Mouse (Mus musculus): ENCODE data around the gene Cdh12. TPM values are rescaled to one million over a fixed set of nuclear protein-coding genes. Genes with fewer than 3 reads are reported as not detected.

Cdh12 gene
- total and polyA plus RNA-seq, 3 experiments = not detected

GRCm38 (mm10) chr15:21536909-21537308 is 1087.8 kb downstream of the Cdh12 start:
- H3K36me3 ChIP-seq (ENCODE audit: control insufficient read depth in 1 of 2, insufficient read depth in 2 of 2, low read length in 2 of 2) = no peaks in the 10 kb centered on the region; a peak in 1 of 4 replicates
- no peak overlapping the region for H3K27ac ChIP-seq (ENCODE audit: control insufficient read depth, low read depth, low read length)
- peaks cover 2 to 3% of the 10 kb centered on the region in 2 experiments; a peak in 1 of 4 replicates for H3K4me1 ChIP-seq (ENCODE audit: control insufficient read depth in 1 of 2, insufficient read depth in 2 of 2, low read length in 2 of 2)
- DNase-seq (ENCODE audit: low read depth, low spot score) = peak; percentile 65
- H3K9me3 ChIP-seq (replicated peaks; ENCODE audit: insufficient read depth, low read length) = no peaks in the 10 kb centered on the region
- no peak overlapping the region for H3K9ac ChIP-seq (ENCODE audit: control insufficient read depth, low read depth, low read length, poor library complexity, severe bottlenecking)
- H3K27me3 ChIP-seq (ENCODE audit: control insufficient read depth in 1 of 2, insufficient read depth in 2 of 2, low read length in 2 of 2) = no peaks in the 10 kb centered on the region
- no peak for TF ChIP-seq TCF12 (IDR thresholded peaks at IDR 0.05; ENCODE audit: low read depth, low read length)
- TF ChIP-seq ZMIZ1 (IDR thresholded peaks at IDR 0.05; ENCODE audit: low read depth, low read length) = no peak
- TF ChIP-seq TAL1 (IDR thresholded peaks at IDR 0.05; ENCODE audit: low read length) = no peak
- TF ChIP-seq MAX (IDR thresholded peaks at IDR 0.05; ENCODE audit: low read length) = no peak
- no peak for TF ChIP-seq KAT2A (conservative IDR thresholded peaks at IDR 0.05; ENCODE audit: low read depth, low read length)
- peak; percentile 92 for TF ChIP-seq ZC3H11A (IDR thresholded peaks at IDR 0.05; ENCODE audit: low read depth, low read length)
- TF ChIP-seq POLR2AphosphoS5 (IDR thresholded peaks at IDR 0.05; ENCODE audit: borderline replicate concordance, low read depth, low read length) = no peak
- TF ChIP-seq USF1 (IDR thresholded peaks at IDR 0.05; ENCODE audit: low read depth, low read length) = no peak
- TF ChIP-seq BHLHE40 (IDR thresholded peaks at IDR 0.05; ENCODE audit: borderline replicate concordance, low read depth, low read length) = no peak
- TF ChIP-seq SMC3 (IDR thresholded peaks at IDR 0.05; ENCODE audit: low read depth, low read length) = peak; percentile 86
- no peak for TF ChIP-seq MYB (IDR thresholded peaks at IDR 0.05; ENCODE audit: low read depth, low read length)
- peak; percentile 6 to 84 (median 36); a peak in 4 of 6 replicates for TF ChIP-seq CTCF (IDR thresholded peaks at IDR 0.05 in 2 of 3, conservative IDR thresholded peaks at IDR 0.05 in 1 of 3; ENCODE audit: control insufficient read depth in 1 of 3, insufficient read depth in 1 of 3, low read depth in 2 of 3, low read length in 3 of 3, poor library complexity in 1 of 3, severe bottlenecking in 1 of 3)
- TF ChIP-seq RAD21 (IDR thresholded peaks at IDR 0.05; ENCODE audit: low read depth, low read length) = peak; percentile 97
- no peak for TF ChIP-seq MAZ (IDR thresholded peaks at IDR 0.05; ENCODE audit: low read depth, low read length)
- H3K4me3 ChIP-seq (ENCODE audit: control insufficient read depth in 1 of 2, insufficient read depth in 1 of 2, low read depth in 2 of 2, low read length in 2 of 2) = peak overlapping the region in 1 of 2 experiments; percentile 55; a peak in 2 of 4 replicates
- H3K79me2 ChIP-seq (ENCODE audit: control insufficient read depth, insufficient read depth, low read length, poor library complexity) = no peaks in the 10 kb centered on the region

- Histone ChIP-seq H3K9ac (ENCODE audit: control insufficient read depth, low read depth, low read length, poor library complexity, severe bottlenecking) (no peak overlapping the region), H3K36me3 (ENCODE audit: control insufficient read depth in 1 of 2, insufficient read depth in 2 of 2, low read length in 2 of 2) (no peaks in the 10 kb centered on the region), H3K27me3 (ENCODE audit: control insufficient read depth in 1 of 2, insufficient read depth in 2 of 2, low read length in 2 of 2) (no peaks in the 10 kb centered on the region), H3K79me2 (ENCODE audit: control insufficient read depth, insufficient read depth, low read length, poor library complexity) (no peaks in the 10 kb centered on the region), H3K27ac (ENCODE audit: control insufficient read depth, low read depth, low read length) (no peak overlapping the region), H3K4me1 (ENCODE audit: control insufficient read depth in 1 of 2, insufficient read depth in 2 of 2, low read length in 2 of 2) (no peaks in the 10 kb centered on the region), H3K4me3 (ENCODE audit: control insufficient read depth in 1 of 2, insufficient read depth in 1 of 2, low read depth in 2 of 2, low read length in 2 of 2) (no peak overlapping the region), H3K9me3 (replicated peaks; ENCODE audit: insufficient read depth, low read length) (no peaks in the 10 kb centered on the region)
- DNase-seq (ENCODE audit: low read depth, low spot score) = no peak
- TF ChIP-seq POLR2A (IDR thresholded peaks at IDR 0.05; ENCODE audit: control insufficient read depth in 1 of 2, insufficient read depth in 1 of 2, low read depth in 1 of 2, low read length in 2 of 2, poor library complexity in 1 of 2) (no peak), CHD1 (IDR thresholded peaks at IDR 0.05; ENCODE audit: low read depth, low read length) (no peak), HCFC1 (IDR thresholded peaks at IDR 0.05; ENCODE audit: low read depth, low read length) (no peak), ZMIZ1 (IDR thresholded peaks at IDR 0.05; ENCODE audit: low read depth, low read length) (no peak), MEF2A (IDR thresholded peaks at IDR 0.05; ENCODE audit: extremely low read depth, insufficient replicate concordance, low read depth, low read length, poor library complexity, severe bottlenecking) (no peak), POLR2AphosphoS2 (IDR thresholded peaks at IDR 0.05; ENCODE audit: low read length) (no peak), ZKSCAN1 (IDR thresholded peaks at IDR 0.05; ENCODE audit: low read depth, low read length) (no peak)
Measured at GRCm38 (mm10) chr15:21544786-21545185, 1095.7 kb downstream of the Cdh12 start.

Measured in MEL (cell line).